Mouse (Mus musculus) kidney, adult 11 months (tissue): ENCODE data around the gene Pla2r1.

Experiments
- DNase-seq: peaks from one replicate; pipeline ENCODE4 v3.0.0; 2022

Pla2r1 gene

DNA sequence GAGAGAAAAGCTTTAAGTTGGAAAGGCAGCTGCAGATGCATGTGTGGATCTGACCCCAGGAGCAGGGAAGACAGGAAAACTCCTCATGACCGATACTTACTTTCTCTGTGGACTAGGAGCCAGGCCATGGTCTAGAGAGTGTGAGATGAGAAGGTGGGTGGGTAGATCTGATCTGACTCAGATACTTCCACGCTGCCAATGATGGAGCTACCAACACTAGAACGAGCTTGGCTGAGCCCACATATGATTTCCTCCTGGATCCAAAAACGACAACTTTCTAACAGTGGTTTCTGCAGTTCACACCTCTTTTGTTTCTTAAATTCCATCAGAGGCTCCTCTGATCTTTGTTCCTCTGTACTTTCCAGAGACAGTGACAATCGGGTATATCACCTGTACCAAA lies 151.4 kb downstream of the Pla2r1 start:
- DNase-seq, result no peak

DNA sequence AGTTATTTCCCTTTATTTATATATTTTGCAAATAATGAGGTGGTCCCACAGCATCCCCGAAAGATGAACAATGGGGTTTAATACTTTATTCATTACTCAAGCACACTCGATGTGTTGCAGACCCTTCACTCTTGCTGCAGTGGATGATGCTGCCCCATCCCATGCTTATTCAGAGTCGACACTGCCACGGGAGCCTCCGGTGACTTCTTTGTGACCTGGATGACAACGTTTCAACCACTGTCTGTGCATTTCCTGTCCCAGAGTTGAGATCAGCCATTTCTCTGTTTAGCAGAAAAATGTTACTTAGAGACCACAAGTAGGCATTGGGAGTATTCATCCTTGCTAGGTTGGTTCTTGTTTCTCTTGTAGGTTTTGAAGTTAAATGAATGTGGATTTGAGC lies 159.3 kb downstream of the Pla2r1 start:
- DNase-seq, result no peak

DNA sequence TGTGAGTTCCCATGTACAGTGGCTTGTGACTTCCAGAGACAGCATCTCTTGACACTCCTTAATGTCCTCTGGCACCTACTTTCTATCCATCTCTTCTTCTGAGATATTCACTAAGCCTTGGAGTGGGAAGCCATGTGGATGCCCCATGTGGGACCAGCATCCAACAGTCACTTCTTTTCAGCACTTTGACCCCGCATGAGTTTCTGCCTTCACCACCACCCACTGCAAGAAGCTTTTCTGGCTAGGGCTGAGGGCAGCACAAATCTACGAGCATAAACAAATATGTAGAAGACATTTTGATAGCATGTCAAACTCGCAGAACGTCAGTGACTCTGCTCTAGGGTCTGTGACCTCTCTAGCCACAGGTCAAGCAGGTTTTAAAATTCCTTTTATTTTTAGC lies 160.8 kb downstream of the Pla2r1 start:
- DNase-seq, result no peak

DNA sequence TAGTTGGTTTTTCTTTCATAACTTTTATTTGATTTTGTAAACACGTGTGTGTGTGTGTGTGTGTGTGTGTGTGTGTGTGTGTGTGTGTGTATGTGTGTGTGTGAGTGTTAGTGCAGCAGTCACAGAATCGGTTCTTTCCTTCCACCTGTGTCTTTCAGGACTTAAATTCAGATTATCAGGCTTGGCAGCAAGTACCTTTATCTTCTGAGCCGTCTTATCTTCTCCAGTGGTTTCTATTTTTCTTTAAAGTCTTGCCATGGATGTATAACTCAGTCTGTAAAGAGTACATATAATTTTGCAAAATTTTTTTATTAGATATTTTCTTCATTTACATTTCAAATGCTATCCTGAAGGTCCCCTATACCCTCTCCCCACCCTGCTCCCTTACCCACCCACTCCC lies 165.7 kb downstream of the Pla2r1 start:
- DNase-seq, result no peak

DNA sequence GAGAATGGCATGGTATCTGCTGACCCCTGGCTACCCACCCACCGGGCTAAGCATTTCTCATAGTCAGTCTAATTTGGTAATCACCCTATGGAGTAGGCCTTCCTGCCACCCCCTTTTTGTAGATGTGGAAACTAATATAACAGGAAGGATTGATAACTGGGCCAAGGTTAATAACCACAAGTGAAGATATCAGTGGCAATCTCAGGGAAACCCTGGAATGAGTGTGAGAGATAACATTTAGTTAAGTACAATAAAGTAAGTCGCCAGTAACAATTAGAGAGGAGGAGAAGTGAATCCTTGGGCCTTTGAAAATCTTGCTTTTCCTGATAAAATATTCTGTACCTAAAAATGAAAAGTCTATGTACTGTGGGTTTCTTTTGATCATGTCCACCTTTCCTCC lies 166.3 kb downstream of the Pla2r1 start:
- DNase-seq, result no peak

DNA sequence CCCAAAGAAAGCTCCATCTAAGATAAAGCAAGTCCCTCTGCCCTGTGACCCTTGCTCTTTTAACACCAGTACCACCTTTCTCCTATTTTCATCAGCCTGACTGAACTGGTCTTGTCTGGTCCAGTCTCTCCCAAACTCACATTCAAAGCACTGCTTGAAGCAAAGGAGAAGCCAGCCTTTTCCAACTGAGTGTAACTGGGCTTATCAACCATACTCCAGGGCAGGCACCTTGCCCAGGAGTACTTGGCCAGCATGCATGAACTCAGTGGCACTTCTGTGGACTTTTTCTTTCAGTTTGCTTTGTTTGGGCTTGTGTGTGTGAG lies 168.4 kb downstream of the Pla2r1 start:
- peak; percentile 51 for DNase-seq

DNA sequence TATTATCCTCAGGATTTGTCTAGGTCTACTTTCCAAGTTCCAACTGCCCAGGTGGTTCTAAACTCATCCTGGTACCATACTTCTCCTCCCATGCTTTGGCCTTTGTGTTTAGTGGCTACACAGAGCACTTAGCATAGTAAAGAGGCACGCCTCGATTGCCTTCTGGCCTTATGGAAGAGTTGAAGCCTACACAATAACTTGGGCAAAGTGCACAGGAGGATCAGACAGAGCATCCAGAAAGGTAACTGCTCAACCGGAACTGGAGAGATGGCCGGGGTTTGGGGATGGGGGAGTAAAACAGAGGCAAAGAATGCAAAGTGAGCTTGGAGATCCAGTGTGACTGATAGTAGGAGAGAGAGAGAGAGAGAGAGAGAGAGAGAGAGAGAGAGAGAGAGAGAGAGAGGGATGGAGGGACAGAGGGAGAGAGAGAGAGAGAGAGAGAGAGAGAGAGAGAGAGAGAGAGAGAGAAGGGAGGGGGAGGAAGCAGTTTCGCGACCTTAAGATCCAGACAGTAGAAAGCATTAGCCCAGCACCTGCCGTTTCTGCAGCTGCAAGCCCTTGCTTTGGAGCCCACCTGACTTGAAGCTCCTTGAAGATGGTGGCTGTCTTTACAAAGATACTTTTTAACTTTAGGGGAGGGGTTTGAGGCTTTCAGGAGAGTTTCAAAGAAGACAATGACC lies 168.9 kb downstream of the Pla2r1 start:
- DNase-seq, result no peak

DNA sequence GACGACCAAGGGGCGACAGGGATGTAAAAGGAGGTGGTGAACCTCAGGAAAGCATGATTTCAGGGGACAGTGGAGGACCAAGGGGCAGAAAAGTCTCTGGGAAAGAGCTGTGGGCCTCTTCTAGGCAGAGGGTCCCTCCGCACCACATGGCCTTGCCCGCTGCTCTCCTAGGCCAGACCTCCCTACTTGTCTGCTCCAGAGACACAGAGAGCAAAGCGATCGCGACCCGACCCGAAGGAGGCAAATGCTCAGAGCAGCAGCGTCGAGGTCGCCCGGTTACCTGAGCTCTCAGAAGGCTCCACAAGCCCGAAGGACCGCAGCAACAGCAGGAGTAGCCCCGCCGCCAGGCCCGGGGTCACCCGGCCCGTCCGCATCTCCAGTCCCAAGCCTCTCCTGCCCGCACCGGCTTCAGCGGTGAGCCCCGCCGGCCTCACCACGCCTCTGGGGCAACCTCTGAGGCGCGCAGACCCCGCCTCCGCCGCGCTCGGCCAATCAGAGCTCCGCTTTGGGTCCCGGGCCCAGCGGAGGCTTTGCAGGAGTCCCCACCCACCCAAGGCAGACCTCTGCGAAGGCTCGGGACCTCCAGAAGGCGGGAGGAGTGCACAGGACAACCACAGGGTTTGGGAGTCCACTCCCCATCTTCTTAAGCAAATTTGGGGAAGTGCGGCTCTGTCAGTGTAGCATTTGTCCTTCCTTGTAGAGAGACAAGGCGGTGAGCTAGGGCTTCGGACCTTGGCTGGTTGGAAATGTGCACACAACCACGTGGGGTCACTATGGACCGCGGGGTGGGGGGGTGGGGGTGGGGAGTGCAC lies 170.0 kb downstream of the Pla2r1 start, which contains the start of gene Ly75:
Ly75 (minus strand) TSS at position 446 of the 812 bp plus-strand sequence.
- peak; percentile 82 for DNase-seq

DNA sequence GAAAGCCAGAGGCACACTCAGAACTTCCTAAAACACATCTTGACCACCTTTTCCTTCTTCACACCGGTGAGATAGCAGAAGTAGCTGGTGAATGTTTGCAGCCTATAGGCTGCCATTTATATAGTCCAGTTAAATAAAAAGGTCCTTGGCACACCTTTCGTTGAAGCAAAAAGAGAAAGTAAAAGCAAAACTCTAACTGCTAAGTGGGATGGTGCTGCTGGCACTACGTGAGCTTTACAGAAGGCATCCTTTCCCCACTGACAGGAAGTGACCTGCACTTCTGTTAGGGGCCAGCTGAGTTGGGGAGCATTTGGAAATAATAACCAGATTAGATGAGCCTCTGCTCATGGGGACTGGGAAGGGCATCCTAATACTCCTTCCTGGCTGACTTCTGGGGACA lies 170.8 kb downstream of the Pla2r1 start:
- DNase-seq, result no peak

DNA sequence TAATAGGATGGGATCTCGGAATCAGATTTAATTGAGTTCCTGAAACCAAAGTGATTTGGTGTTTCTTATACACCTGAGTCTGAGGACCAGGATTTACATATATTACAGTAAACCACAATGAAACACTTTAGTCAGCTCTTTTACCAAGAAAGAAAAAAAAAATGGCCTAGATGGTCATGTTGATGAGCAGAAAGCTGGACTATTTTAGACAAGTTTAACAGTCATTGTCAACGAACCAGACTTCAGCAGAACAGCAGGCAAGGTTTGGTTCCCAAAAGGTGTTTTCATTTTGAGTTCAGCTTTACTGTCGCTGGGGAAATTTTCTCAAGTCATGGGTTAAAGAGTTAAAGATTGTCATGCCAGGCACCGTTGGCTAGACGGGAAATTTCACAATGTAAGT lies 175.8 kb downstream of the Pla2r1 start:
- DNase-seq, result no peak

DNA sequence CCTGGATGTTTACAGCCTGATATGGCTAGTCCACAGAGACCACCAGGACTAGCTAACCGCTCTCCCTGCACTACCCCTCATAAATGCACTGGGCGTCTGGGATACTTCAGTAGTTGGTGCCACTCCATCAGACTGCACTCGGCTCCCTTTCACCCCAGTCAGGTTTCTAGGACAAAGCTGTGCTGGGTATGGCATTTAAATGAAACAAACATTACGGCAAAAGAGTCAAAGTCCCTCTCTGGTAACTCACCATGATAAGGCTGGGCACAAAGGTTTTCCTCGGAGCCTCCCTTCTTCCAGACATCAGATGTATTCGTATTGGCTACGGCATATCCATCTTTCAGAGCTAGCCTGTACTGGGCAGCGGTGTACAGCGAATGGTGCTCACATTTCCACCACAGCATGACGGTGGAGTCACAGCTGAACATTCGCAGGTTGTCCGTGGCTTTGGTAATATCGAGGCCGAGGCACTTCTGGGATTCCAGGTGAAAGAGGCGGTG lies 177.4 kb downstream of the Pla2r1 start:
- no peak for DNase-seq

DNA sequence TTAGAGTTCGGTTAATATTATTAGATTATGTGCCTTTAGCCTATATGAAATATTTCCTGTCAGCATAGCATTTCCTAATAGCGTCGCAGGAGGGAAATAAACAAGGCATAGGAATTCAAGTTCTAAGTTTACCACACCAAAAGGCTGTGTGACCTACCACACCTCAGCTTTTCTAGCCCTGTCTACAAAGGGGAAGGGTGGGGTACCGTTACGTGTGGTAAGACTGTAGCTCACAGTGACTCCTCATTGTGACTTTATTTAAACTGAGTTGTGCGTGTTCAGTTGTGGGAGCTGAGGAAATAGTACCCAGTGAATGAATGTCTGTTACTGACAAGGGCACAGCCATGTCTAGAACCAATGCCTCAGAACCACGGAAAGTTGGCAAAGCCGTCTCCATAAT lies 178.0 kb downstream of the Pla2r1 start:
- DNase-seq, result no peak

DNA sequence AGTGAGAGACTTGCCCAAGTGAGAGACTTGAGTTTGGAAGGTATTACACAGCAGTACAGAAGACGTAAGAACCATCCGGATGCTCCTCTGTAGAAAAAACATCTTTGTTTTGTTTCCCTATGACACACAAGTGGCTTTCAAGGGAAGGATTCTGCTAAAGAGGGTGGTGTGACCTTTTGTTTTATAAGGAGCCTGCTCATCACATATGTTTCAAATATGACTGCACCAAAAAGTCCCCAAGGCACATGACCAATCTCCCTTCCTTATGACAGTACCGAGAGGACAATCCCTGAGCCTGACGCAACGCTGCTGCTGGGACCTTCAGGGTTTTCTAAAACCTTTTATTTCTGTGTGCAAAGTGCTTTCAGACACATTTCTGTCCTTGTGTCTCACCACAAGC lies 182.9 kb downstream of the Pla2r1 start:
- DNase-seq, result no peak

DNA sequence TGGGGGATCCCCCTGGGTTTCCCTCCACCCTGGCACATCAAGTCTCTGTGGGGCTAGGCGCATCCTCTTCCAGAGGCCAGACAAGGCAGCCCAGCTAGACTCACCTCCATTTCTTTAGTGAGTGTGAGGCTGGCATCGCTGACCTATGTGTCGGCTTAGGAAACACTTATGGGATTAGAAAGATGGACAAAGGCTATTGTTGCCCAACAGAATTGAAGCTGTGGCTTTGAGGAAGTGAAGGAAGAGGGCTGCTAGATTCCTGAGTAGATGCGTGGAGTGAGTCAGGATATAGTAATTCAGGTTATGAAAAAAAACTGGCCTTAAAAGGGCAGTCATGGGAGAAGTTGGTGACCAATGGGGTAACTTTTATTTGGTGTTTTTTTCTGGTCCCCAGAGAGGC lies 183.7 kb downstream of the Pla2r1 start:
- DNase-seq, result no peak

DNA sequence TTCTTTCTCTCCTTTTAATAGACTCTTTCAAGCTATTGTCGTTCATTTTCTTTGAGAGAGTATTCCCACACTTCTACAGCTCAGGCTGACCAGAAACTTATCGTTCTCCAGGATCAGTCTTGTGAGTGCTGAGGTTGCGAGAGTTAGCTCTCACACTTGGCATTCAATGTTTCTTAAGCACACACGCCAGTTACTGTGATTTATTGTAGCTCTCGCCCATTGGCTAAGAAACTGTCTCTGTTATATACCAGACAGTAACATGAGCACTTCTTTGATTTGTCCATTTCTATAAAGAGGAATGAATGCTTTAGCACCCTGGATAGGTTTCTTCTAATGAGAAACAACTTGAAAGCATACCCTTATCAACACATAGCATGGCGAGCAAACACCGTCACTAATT lies 185.2 kb downstream of the Pla2r1 start:
- DNase-seq, result no peak
